Mouse (Mus musculus) stomach, postnatal 0 days (tissue): Measurements from ENCODE around the gene Dixdc1. TPM values are rescaled to one million over a fixed set of nuclear protein-coding genes. Genes with fewer than 3 reads are reported as not detected.
A peak's percentile ranks its signal among the peaks of the same experiment; 100 is the strongest.

ENCODE experiments used
- ATAC-seq: fragments of 200-750 bp; cut with Nextera tagmentation; 2 replicates; pipeline ENCODE4 v1.8.0; 2017; ENCODE audit not compliant: low FRiP score, low TSS enrichment
- DNase-seq: peaks from one replicate; pipeline ENCODE4 v3.0.0-alpha.2; 2016; ENCODE audit warnings: low spot score
- H3K27ac ChIP-seq: fragments of 300-500 bp; sonication (generic); replicated peaks from 2 replicates; pipeline ENCODE4 v1.5.1; 2014; ENCODE audit warnings: mild to moderate bottlenecking, control low read depth
- H3K27me3 ChIP-seq: fragments of 300-500 bp; sonication (generic); 2 replicates; pipeline ENCODE4 v1.6.1; 2014; ENCODE audit warnings: low read length; ENCODE audit not compliant: control insufficient read depth, insufficient read depth
- H3K36me3 ChIP-seq: fragments of 300-500 bp; sonication (generic); 2 replicates; pipeline ENCODE4 v1.6.1; 2014; ENCODE audit warnings: low read length, mixed read lengths; ENCODE audit not compliant: control insufficient read depth, insufficient read depth
- H3K4me1 ChIP-seq: fragments of 300-500 bp; sonication (generic); replicated peaks from 2 replicates; pipeline ENCODE4 v1.6.1; 2014; ENCODE audit warnings: antibody characterized with exemption; ENCODE audit not compliant: control insufficient read depth, insufficient read depth
- H3K4me2 ChIP-seq: fragments of 300-500 bp; sonication (generic); replicated peaks from 2 replicates; pipeline ENCODE4 v1.6.1; 2014; ENCODE audit warnings: low read depth, mild to moderate bottlenecking, control low read depth, moderate library complexity
- H3K4me3 ChIP-seq: fragments of 300-500 bp; sonication (generic); 2 replicates; pipeline ENCODE4 v1.5.1; 2014; ENCODE audit warnings: low read depth, low read length, control low read depth
- H3K9ac ChIP-seq: fragments of 300-500 bp; sonication (generic); 2 replicates; pipeline ENCODE4 v1.6.1; 2014; ENCODE audit warnings: mild to moderate bottlenecking, low read length, control low read depth, mixed read lengths
- H3K9me3 ChIP-seq: fragments of 300-500 bp; sonication (generic); 2 replicates; pipeline ENCODE4 v1.6.1; 2016; ENCODE audit warnings: low read length; ENCODE audit not compliant: control insufficient read depth
- CTCF ChIP-seq: IDR thresholded peaks from 2 replicates; pipeline ENCODE4 v1.5.1; 2016; ENCODE audit warnings: antibody characterized with exemption, low read depth, mild to moderate bottlenecking, moderate library complexity
- EP300 ChIP-seq: optimal IDR thresholded peaks from 2 replicates; pipeline ENCODE3; 2016; ENCODE audit warnings: antibody characterized with exemption
- WGBS: fragments of 180-500 bp; shearing (Covaris S2); extraction: QIAGEN DNeasy Blood & Tissue Kit; methylation state at CpG from one replicate; pipeline ENCODE4 v1.1.7; 2014; 5-methylcytosine and 5-hydroxymethylcytosine counted together
- polyA plus RNA-seq: library from polyadenylated mRNA; unstranded; fragments of >200 nt; fragmentation: Nextera tagmentation; extraction: Ambion mirVana; gene quantifications from 2 replicates; pipeline ENCODE4 v1.2.1, GENCODE M21; 2015

The Dixdc1 gene
- polyA plus RNA-seq, 1 experiment from 2014 or later: 6.6 TPM

- no peak for DNase-seq
- Histone ChIP-seq H3K4me3 (peak overlapping the region; percentile 57), H3K27ac (no peak overlapping the region), H3K4me1 (peaks cover 3% of the 10 kb centered on the region; the same call in 1 of the 2 replicates), H3K4me2 (peak overlapping the region; percentile 85), H3K9me3 (no peaks in the 10 kb centered on the region), H3K36me3 (no peaks in the 10 kb centered on the region), H3K27me3 (no peaks in the 10 kb centered on the region), H3K9ac (peak overlapping the region; percentile 64)
- WGBS: 9% methylated on average over 30 of the region's 30 CpGs
- TF ChIP-seq EP300 (no peak), CTCF (no peak)
- no peak for ATAC-seq
Observed at GRCm38 (mm10) chr9:50727171-50727924, 12.0 kb downstream of the Dixdc1 start.

GRCm38 (mm10) chr9:50725921-50726590 lies 13.3 kb downstream of the Dixdc1 start:
- H3K27ac ChIP-seq: no peak overlapping the region
- H3K27me3 ChIP-seq: no peaks in the 10 kb centered on the region
- TF ChIP-seq CTCF (no peak), EP300 (no peak)
- no peaks in the 10 kb centered on the region for H3K9me3 ChIP-seq
- no peak overlapping the region for H3K9ac ChIP-seq
- ATAC-seq: no peak
- H3K36me3 ChIP-seq: no peaks in the 10 kb centered on the region
- no peak overlapping the region for H3K4me2 ChIP-seq
- peaks cover 4% of the 10 kb centered on the region; the same call in 1 of the 2 replicates for H3K4me1 ChIP-seq
- WGBS: 53% methylated on average over 8 of the region's 8 CpGs
- no peak overlapping the region for H3K4me3 ChIP-seq
- DNase-seq: no peak

GRCm38 (mm10) chr9:50724661-50725330 lies 14.5 kb downstream of the Dixdc1 start:
- H3K4me2 ChIP-seq: no peak overlapping the region
- no peak for ATAC-seq
- DNase-seq: no peak
- H3K9me3 ChIP-seq: no peaks in the 10 kb centered on the region
- H3K9ac ChIP-seq: no peak overlapping the region
- H3K4me1 ChIP-seq: peaks cover 6% of the 10 kb centered on the region; the same call in 1 of the 2 replicates
- WGBS: 68% methylated on average over 3 of the region's 3 CpGs
- no peaks in the 10 kb centered on the region for H3K27me3 ChIP-seq
- no peak overlapping the region for H3K4me3 ChIP-seq
- no peaks in the 10 kb centered on the region for H3K36me3 ChIP-seq
- H3K27ac ChIP-seq: no peak overlapping the region
- TF ChIP-seq CTCF (no peak), EP300 (no peak)

GRCm38 (mm10) chr9:50724147-50724546 lies 15.2 kb downstream of the Dixdc1 start:
- H3K36me3 ChIP-seq: no peaks in the 10 kb centered on the region
- no peak for ATAC-seq
- TF ChIP-seq CTCF: no peak
- TF ChIP-seq EP300: no peak
- peaks cover 6% of the 10 kb centered on the region; the same call in 1 of the 2 replicates for H3K4me1 ChIP-seq
- H3K27ac ChIP-seq: no peak overlapping the region
- H3K4me3 ChIP-seq: no peak overlapping the region
- 78% methylated on average over 2 of the region's 2 CpGs for WGBS
- H3K27me3 ChIP-seq: no peaks in the 10 kb centered on the region
- no peak overlapping the region for H3K4me2 ChIP-seq
- no peaks in the 10 kb centered on the region for H3K9me3 ChIP-seq
- H3K9ac ChIP-seq: no peak overlapping the region
- DNase-seq: no peak

- DNase-seq: peak; percentile 72
- ATAC-seq: peak; percentile 37; the same call in 1 of the 2 replicates
- Histone ChIP-seq H3K9me3 (no peaks in the 10 kb centered on the region), H3K27me3 (no peaks in the 10 kb centered on the region), H3K4me3 (peak overlapping the region; percentile 13; the same call in 1 of the 2 replicates), H3K4me2 (peak overlapping the region; percentile 37), H3K27ac (peak overlapping the region; percentile 58), H3K9ac (0 out of 2 replicates have a peak overlapping the region, but pooled peaks have one; percentile 18), H3K36me3 (no peaks in the 10 kb centered on the region), H3K4me1 (peaks cover 6% of the 10 kb centered on the region; the same call in 1 of the 2 replicates)
- WGBS: 8% methylated on average over 7 of the region's 7 CpGs
- no peak for TF ChIP-seq CTCF
- no peak for TF ChIP-seq EP300
Observed at GRCm38 (mm10) chr9:50723406-50723805, 15.9 kb downstream of the Dixdc1 start.
